Mouse (Mus musculus): Measurements from ENCODE around the gene Gna14. TPM values are rescaled to one million over a fixed set of nuclear protein-coding genes. Genes with fewer than 3 reads are reported as not detected.
A peak's percentile ranks its signal among the peaks of the same experiment; 100 is the strongest.

Gene Gna14
- polyA plus RNA-seq, 1 experiment from 2014 or later: 0.49 TPM

- WGBS: 91% methylated on average over 1 of the region's 1 CpGs
- Histone ChIP-seq H3K9me3 (no peaks in the 10 kb centered on the region), H3K4me2 (no peak overlapping the region), H3K36me3 (replicated peaks) (no peaks in the 10 kb centered on the region), H3K27ac (no peak overlapping the region), H3K9ac (no peak overlapping the region), H3K27me3 (replicated peaks) (no peaks in the 10 kb centered on the region), H3K4me1 (no peaks in the 10 kb centered on the region), H3K4me3 (no peak overlapping the region)
- no peak for ATAC-seq (replicated peaks)
Observed at GRCm38 (mm10) chr19:16492453-16492852, 56.9 kb downstream of the Gna14 start.

GRCm38 (mm10) chr19:16494816-16495516 is 59.4 kb downstream of the Gna14 start:
- no peak overlapping the region for H3K4me3 ChIP-seq
- no peak overlapping the region for H3K27ac ChIP-seq
- no peaks in the 10 kb centered on the region for H3K27me3 ChIP-seq (replicated peaks)
- H3K36me3 ChIP-seq (replicated peaks): no peaks in the 10 kb centered on the region
- no peaks in the 10 kb centered on the region for H3K4me1 ChIP-seq
- no peak overlapping the region for H3K9ac ChIP-seq
- WGBS: 87% methylated on average over 10 of the region's 10 CpGs
- H3K4me2 ChIP-seq: no peak overlapping the region
- H3K9me3 ChIP-seq: no peaks in the 10 kb centered on the region
- no peak for ATAC-seq (replicated peaks)

GRCm38 (mm10) chr19:16496016-16496415 is 60.5 kb downstream of the Gna14 start:
- Histone ChIP-seq H3K27me3 (replicated peaks) (no peaks in the 10 kb centered on the region), H3K27ac (no peak overlapping the region), H3K4me3 (no peak overlapping the region), H3K4me2 (no peak overlapping the region), H3K9me3 (no peaks in the 10 kb centered on the region), H3K9ac (no peak overlapping the region), H3K4me1 (no peaks in the 10 kb centered on the region), H3K36me3 (replicated peaks) (no peaks in the 10 kb centered on the region)
- no peak for ATAC-seq (replicated peaks)
- 91% methylated on average over 5 of the region's 5 CpGs for WGBS

GRCm38 (mm10) chr19:16502054-16502453 is 66.5 kb downstream of the Gna14 start:
- 70% methylated on average over 5 of the region's 5 CpGs for WGBS
- no peaks in the 10 kb centered on the region for H3K27me3 ChIP-seq (replicated peaks)
- H3K27ac ChIP-seq: no peak overlapping the region
- no peaks in the 10 kb centered on the region for H3K9me3 ChIP-seq
- H3K9ac ChIP-seq: no peak overlapping the region
- H3K4me1 ChIP-seq: peaks cover 11% of the 10 kb centered on the region
- H3K4me3 ChIP-seq: no peak overlapping the region
- no peaks in the 10 kb centered on the region for H3K36me3 ChIP-seq (replicated peaks)
- no peak for ATAC-seq (replicated peaks)
- H3K4me2 ChIP-seq: no peak overlapping the region

GRCm38 (mm10) chr19:16506711-16507364 is 71.3 kb downstream of the Gna14 start:
- Histone ChIP-seq H3K4me1 (peaks cover 15% of the 10 kb centered on the region), H3K27me3 (replicated peaks) (no peaks in the 10 kb centered on the region), H3K9ac (no peak overlapping the region), H3K27ac (peak overlapping the region; percentile 74), H3K9me3 (no peaks in the 10 kb centered on the region), H3K4me3 (no peak overlapping the region), H3K36me3 (replicated peaks) (no peaks in the 10 kb centered on the region), H3K4me2 (no peak overlapping the region)
- WGBS: 10% methylated on average over 6 of the region's 6 CpGs
- ATAC-seq (replicated peaks): peak; percentile 93

- ATAC-seq (replicated peaks): no peak
- Histone ChIP-seq H3K36me3 (replicated peaks) (no peaks in the 10 kb centered on the region), H3K9ac (no peak overlapping the region), H3K9me3 (no peaks in the 10 kb centered on the region), H3K27ac (no peak overlapping the region), H3K4me3 (no peak overlapping the region), H3K4me1 (peaks cover 15% of the 10 kb centered on the region), H3K4me2 (no peak overlapping the region), H3K27me3 (replicated peaks) (no peaks in the 10 kb centered on the region)
- WGBS: 88% methylated on average over 10 of the region's 10 CpGs
Observed at GRCm38 (mm10) chr19:16510343-16511080, 75.0 kb downstream of the Gna14 start.

- no peak overlapping the region for H3K27ac ChIP-seq
- H3K4me3 ChIP-seq: no peak overlapping the region
- H3K4me1 ChIP-seq: peaks cover 13% of the 10 kb centered on the region
- no peaks in the 10 kb centered on the region for H3K36me3 ChIP-seq (replicated peaks)
- H3K4me2 ChIP-seq: no peak overlapping the region
- no peak overlapping the region for H3K9ac ChIP-seq
- H3K27me3 ChIP-seq (replicated peaks): no peaks in the 10 kb centered on the region
- ATAC-seq (replicated peaks): no peak
- H3K9me3 ChIP-seq: no peaks in the 10 kb centered on the region
- WGBS: 80% methylated on average over 2 of the region's 2 CpGs
Observed at GRCm38 (mm10) chr19:16511081-16511420, 75.5 kb downstream of the Gna14 start.

- no peak for ATAC-seq (replicated peaks)
- Histone ChIP-seq H3K36me3 (replicated peaks) (no peaks in the 10 kb centered on the region), H3K27me3 (replicated peaks) (no peaks in the 10 kb centered on the region), H3K4me3 (no peak overlapping the region), H3K4me2 (no peak overlapping the region), H3K9ac (no peak overlapping the region), H3K4me1 (no peaks in the 10 kb centered on the region), H3K27ac (no peak overlapping the region), H3K9me3 (no peaks in the 10 kb centered on the region)
- WGBS: 86% methylated on average over 4 of the region's 4 CpGs
Observed at GRCm38 (mm10) chr19:16514201-16514600, 78.6 kb downstream of the Gna14 start.

GRCm38 (mm10) chr19:16518569-16518968 is 83.0 kb downstream of the Gna14 start:
- 71% methylated on average over 3 of the region's 3 CpGs for WGBS
- Histone ChIP-seq H3K9ac (no peak overlapping the region), H3K4me1 (no peaks in the 10 kb centered on the region), H3K4me3 (no peak overlapping the region), H3K4me2 (no peak overlapping the region), H3K27me3 (replicated peaks) (no peaks in the 10 kb centered on the region), H3K9me3 (no peaks in the 10 kb centered on the region), H3K27ac (no peak overlapping the region), H3K36me3 (replicated peaks) (no peaks in the 10 kb centered on the region)
- ATAC-seq (replicated peaks): no peak

- ATAC-seq (replicated peaks): no peak
- WGBS: 92% methylated on average over 3 of the region's 3 CpGs
- no peaks in the 10 kb centered on the region for H3K27me3 ChIP-seq (replicated peaks)
- H3K36me3 ChIP-seq (replicated peaks): no peaks in the 10 kb centered on the region
- no peak overlapping the region for H3K9ac ChIP-seq
- H3K27ac ChIP-seq: no peak overlapping the region
- H3K4me2 ChIP-seq: no peak overlapping the region
- no peaks in the 10 kb centered on the region for H3K4me1 ChIP-seq
- H3K4me3 ChIP-seq: no peak overlapping the region
- no peaks in the 10 kb centered on the region for H3K9me3 ChIP-seq
Observed at GRCm38 (mm10) chr19:16520608-16521007, 85.0 kb downstream of the Gna14 start.

- H3K27me3 ChIP-seq (replicated peaks): no peaks in the 10 kb centered on the region
- no peaks in the 10 kb centered on the region for H3K9me3 ChIP-seq
- 94% methylated on average over 9 of the region's 9 CpGs for WGBS
- no peak overlapping the region for H3K4me2 ChIP-seq
- ATAC-seq (replicated peaks): no peak
- no peaks in the 10 kb centered on the region for H3K4me1 ChIP-seq
- no peak overlapping the region for H3K4me3 ChIP-seq
- no peaks in the 10 kb centered on the region for H3K36me3 ChIP-seq (replicated peaks)
- H3K27ac ChIP-seq: no peak overlapping the region
- no peak overlapping the region for H3K9ac ChIP-seq
Observed at GRCm38 (mm10) chr19:16526302-16526880, 90.8 kb downstream of the Gna14 start.

GRCm38 (mm10) chr19:16527031-16527430 is 91.5 kb downstream of the Gna14 start:
- Histone ChIP-seq H3K36me3 (replicated peaks) (no peaks in the 10 kb centered on the region), H3K4me1 (no peaks in the 10 kb centered on the region), H3K9me3 (no peaks in the 10 kb centered on the region), H3K4me2 (no peak overlapping the region), H3K9ac (no peak overlapping the region), H3K27ac (no peak overlapping the region), H3K4me3 (no peak overlapping the region), H3K27me3 (replicated peaks) (no peaks in the 10 kb centered on the region)
- no peak for ATAC-seq (replicated peaks)
- 92% methylated on average over 5 of the region's 5 CpGs for WGBS
